Mouse (Mus musculus): Measurements from ENCODE around the gene Psmb3.
"Not testable (repeated sequence)": the region's sequence is repeated elsewhere in the genome, so short reads cannot be mapped to it uniquely, and the experiment has no call there.

Gene Psmb3

DNA sequence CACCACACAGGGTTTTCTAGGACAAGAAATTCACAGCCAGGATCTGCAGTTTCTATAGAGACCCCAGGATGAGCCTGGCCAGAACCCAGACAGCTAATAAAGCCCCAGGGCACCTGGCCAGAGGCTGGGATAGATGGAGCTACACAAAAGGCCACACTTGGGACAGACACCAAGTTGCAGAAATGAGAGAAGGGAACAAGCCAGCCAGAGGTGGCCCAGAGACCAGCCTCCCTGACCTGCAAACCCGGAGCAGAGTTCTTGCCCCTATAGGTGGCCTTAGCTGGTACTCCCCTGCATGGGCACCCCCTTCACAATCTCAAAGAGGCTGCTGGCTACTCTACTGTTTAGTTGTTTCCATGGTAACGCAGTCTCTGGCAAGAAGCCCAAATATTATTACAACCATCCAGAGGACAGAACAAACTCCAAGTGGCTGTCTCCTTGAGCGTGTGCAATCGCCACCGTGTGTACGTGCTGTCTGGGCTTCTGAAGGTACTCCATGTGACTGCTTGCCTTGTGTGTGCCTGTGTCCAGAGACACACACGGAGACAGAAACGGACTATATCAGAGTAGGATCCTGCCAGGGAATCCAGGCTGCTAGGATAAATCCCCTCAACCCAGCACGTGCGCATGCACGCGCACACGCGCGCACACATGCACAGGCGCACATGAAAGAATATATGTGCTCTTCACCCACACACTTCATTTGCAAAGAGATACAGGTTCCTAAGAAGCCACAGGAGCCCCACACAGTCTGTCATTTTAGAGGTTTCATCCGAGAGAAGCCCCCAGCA lies 8.1 kb upstream of the Psmb3 start:
- no peak for DNase-seq (ENCODE audit: low read depth, low spot score)

- DNase-seq (ENCODE audit: low read depth, low spot score), result peak; percentile 72
These were observed 7.3 kb upstream of the Psmb3 start for GRCm38 (mm10) chr11:97695712-97696401.

- peak; percentile 81 for DNase-seq (ENCODE audit: low read depth, low spot score)
These were observed 6.5 kb upstream of the Psmb3 start for GRCm38 (mm10) chr11:97696669-97697068.

DNA sequence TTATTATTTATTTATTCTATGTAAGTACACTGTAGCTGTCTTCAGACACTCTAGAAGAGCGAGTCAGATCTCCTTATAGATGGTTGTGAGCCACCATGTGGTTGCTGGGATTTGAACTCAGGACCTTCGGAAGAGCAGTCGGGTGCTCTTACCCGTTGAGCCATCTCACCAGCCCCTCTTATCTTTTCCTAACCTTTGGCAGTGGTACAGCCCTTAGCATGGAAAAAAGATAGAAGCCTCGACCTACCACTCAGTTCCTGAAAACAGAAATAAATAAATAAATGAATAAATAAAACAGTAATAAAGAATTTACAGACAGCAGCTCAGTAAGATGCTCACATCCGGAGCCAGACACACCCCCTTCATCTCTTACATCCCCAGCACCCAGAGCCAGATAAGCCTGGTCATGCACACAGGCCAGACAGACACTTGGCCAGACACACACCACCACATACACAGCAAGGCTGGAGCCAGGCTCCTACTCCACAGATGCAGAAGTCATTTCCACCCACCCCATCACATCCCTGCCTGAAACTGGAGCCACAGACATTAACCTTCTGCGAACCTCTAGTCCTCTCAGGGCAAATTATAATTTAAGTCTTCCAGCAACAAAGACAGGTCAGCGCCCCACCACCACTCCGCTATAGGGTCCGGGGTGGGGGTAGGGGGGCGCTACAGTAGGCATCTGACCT lies 5.9 kb upstream of the Psmb3 start:
- no peak for DNase-seq (ENCODE audit: low read depth, low spot score)

GRCm38 (mm10) chr11:97697891-97698529 lies 5.2 kb upstream of the Psmb3 start:
- DNase-seq (ENCODE audit: low read depth, low spot score), result peak; percentile 75

- DNase-seq (ENCODE audit: low read depth, low spot score), result peak; percentile 92
These were observed 4.2 kb upstream of the Psmb3 start for GRCm38 (mm10) chr11:97698741-97699611.

- peak; percentile 96 for DNase-seq (ENCODE audit: low read depth, low spot score)
These were observed 3.6 kb upstream of the Psmb3 start for GRCm38 (mm10) chr11:97699626-97700002.

GRCm38 (mm10) chr11:97700003-97700745 lies 3.0 kb upstream of the Psmb3 start, which contains the start of gene Pcgf2:
Gene Pcgf2, minus strand, starts transcription at chr11:97700497.
- peak; percentile 69 for DNase-seq (ENCODE audit: low read depth, low spot score)

DNA sequence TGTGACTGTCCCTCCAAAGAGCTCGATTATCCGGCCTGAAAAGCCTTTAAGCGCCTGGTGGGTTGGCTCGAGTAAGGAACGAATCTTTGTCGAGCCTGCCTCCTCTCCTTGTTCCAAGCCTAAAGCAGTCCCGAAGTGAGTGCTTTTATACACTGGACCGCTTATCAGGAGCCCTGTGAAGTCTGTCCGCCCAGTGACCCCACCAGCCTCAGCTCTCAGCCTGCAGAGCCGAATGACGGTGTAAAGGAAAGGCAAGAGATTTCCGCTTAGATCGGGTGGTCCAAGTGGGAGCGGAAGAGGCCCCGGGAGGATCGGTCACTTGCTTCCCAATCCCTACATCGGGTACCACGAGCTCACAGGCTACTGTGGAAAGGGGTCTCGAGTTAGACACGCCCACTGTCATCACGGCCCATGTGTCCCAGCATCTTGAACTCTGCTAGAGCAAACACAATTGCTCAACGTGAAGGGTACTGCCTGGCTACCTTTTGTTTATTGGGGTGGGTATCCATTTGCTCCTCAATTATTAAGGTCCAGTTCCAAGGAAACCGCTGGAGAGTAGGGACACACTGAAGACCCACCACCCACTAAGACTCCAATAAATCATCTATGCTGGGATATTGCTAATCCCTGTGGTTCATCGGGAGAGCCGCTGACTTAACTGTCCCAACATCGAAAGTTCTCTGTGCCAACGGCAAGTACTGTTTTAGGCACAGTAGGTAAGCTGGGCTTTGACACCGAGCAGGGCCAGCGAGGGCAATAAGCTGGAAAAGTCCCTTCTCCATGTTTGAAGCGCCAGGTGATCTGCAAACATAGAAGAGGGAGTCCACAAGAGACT lies 2.2 kb upstream of the Psmb3 start:
- DNase-seq (ENCODE audit: low read depth, low spot score), result no peak

- DNase-seq (ENCODE audit: low read depth, low spot score), result no peak
These were observed 1.4 kb upstream of the Psmb3 start for GRCm38 (mm10) chr11:97701581-97702392.

GRCm38 (mm10) chr11:97702393-97702745 lies 830 bp upstream of the Psmb3 start:
- peak; percentile 77 for DNase-seq (ENCODE audit: low read depth, low spot score)

DNA sequence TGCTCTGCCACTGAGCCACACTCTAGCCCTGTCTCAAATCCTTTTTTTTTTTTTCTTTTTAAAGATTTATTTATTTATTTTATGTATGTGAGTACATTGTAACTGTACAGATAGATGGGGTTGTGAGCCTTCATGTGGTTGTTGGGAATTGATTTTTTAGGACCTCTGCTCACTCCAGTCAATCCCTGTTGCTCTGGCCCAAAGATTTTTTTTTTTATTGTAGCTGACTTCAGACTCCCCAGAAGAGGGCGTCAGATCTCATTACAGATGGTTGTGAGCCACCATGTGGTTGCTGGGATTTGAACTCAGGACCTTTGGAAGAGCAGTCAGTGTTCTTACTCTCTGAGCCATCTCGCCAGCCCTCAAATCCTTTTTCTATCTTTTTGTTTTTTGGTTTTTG lies 6.9 kb downstream of the Psmb3 start:
- DNase-seq (ENCODE audit: low read depth, low spot score), result not testable (repeated sequence)

GRCm38 (mm10) chr11:97711200-97711900 lies 8.2 kb downstream of the Psmb3 start:
- peak; percentile 65 for DNase-seq (ENCODE audit: low read depth, low spot score)

DNA sequence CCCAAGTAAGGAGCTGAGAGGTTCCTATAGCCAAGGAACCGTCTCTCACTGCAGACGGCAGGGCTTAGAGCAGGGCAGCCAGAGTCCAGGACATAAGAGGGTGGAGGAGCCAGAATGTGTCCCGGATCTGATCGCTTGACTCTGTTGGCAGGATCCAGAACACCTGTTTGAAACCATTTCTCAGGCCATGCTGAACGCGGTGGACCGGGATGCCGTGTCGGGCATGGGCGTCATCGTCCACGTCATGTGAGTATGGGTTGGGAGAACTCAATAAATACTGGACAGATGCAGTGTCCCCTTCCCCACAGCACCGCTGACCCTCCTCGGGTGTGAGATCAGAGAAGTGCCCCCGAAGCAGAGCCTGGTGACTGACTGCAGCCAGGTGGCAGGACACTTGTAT lies 9.1 kb downstream of the Psmb3 start:
- no peak for DNase-seq (ENCODE audit: low read depth, low spot score)

- no peak for DNase-seq (ENCODE audit: low read depth, low spot score)
These were observed 10.7 kb downstream of the Psmb3 start for GRCm38 (mm10) chr11:97713896-97714295.

DNA sequence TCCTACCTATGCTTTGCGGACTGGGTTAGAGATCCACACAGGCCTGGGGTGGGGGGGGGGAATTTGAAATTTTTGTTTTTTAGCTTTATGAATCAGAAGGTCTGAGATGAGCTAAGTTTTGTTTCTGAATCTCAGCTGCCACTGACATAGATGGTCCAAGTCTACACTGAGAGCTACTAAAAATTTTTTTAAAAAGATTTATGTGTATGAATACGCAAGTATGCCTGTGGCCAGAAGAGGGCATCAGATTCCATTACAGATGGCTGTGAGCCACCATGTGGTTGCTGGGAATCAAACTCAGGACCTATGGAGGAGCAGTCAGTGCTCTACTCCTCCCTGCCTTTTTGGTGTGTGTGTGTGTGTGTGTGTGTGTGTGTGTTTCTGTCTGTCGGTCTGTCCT lies 11.2 kb downstream of the Psmb3 start:
- peak; percentile 51 for DNase-seq (ENCODE audit: low read depth, low spot score)

DNA sequence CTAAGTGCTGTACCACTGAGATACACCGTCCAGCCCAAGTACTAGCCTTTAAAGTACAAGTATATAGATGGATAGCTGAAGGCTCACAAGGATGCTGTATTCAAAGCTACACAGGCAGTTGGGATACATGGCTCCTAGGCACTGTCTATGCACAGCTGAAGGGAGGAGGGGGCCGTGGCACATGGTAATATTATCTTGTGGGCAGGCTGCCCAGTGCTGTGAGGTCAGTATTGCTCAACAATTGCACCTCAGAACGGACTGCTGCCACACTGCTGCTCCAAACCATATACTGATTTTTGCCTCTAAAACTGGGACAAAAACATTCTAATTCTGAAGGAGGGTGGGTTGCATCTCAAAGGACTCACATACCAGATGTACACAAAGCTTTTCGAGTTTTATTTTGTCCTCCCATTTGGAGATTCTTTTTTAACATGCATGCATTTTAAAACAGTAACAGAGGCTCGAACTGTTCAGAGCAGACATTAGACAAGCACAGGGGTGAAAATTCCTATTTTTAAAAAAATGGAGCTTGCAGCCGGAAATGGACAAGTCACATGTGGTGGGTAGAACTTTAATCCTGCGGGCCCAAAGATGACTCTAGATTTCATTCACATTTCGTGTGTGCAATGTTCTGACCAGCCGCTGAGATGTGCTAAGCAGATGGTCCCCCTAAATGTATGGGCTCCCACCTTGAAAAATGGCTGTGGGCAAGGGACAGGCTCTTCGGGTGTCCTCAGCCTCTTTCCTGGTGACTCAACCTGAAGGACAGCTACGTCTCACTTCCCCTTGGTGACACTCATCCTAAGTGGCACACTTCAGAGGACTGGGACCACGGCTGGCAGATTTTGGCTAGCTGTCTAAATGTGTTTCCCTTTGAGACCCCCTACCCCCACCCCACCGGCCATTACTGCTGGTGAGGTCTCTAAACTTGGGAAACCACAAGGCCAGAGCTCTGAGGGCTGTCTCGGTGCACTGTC lies 11.9 kb downstream of the Psmb3 start:
- no peak for DNase-seq (ENCODE audit: low read depth, low spot score)

All from ZHBTc4 (cell line).